Mouse (Mus musculus): Measurements from ENCODE around the gene Fitm1. TPM values are rescaled to one million over a fixed set of nuclear protein-coding genes. Genes with fewer than 3 reads are reported as not detected.

Fitm1 gene
- total and polyA plus RNA-seq, 3 experiments = 0.07 TPM; not detected in 2

DNA sequence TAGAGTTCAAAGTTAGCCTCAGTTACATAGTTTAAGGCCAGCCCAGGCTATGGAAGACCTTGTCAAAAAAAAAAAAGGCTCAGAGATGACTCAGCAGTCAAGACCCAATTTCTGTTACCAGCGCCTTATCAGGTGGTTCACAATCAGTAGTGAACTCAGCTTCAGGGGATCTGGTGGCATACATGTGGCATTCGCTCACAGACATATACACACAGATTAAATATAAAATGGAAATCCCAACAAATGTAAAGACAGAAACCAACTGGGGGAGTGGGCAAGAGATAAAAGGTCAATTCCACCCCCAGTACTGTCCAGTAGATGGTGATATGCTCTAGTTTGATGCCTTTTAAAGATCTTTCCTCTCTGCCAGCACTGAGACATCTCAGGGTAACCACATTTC lies 10.7 kb downstream of the Fitm1 start (continued):
- peak; percentile 89 for TF ChIP-seq SIN3A (IDR thresholded peaks at IDR 0.05; ENCODE audit: low read length)
- TF ChIP-seq CHD2 (IDR thresholded peaks at IDR 0.05; ENCODE audit: low read length) = no peak

DNA sequence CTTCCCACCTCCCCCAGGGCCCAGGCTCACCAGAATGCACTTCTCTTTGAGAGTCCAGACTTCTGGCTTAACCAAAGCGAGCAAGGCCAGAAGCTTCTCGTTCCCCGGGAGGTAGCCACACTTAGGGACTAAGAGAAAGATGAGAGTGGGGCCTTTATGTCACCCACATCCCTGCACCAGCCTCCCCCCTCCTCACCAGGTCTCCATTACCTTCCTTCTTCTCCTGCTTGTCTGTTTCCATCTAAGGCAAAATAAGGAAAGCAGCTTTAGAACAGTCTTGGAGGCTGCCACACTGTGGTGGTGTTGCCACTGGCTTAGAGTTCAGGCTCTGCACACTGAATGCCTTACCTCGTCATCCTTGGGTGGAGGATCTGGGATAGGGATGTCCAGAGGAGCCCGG lies 13.9 kb downstream of the Fitm1 start:
- Histone ChIP-seq H3K27ac (ENCODE audit: control insufficient read depth, low read depth, low read length) (no peak overlapping the region), H3K4me1 (ENCODE audit: control insufficient read depth in 1 of 2, insufficient read depth in 2 of 2, low read length in 2 of 2) (peaks cover 3 to 44% of the 10 kb centered on the region in 2 experiments), H3K36me3 (ENCODE audit: control insufficient read depth in 1 of 2, insufficient read depth in 2 of 2, low read length in 2 of 2) (peaks cover 0 to 30% of the 10 kb centered on the region in 2 experiments; a peak in 2 of 4 replicates), H3K9ac (ENCODE audit: control insufficient read depth, low read depth, low read length, poor library complexity, severe bottlenecking) (no peak overlapping the region), H3K9me3 (replicated peaks; ENCODE audit: insufficient read depth, low read length) (no peaks in the 10 kb centered on the region), H3K4me3 (ENCODE audit: control insufficient read depth in 1 of 2, insufficient read depth in 1 of 2, low read depth in 2 of 2, low read length in 2 of 2) (no peak overlapping the region), H3K27me3 (ENCODE audit: control insufficient read depth in 1 of 2, insufficient read depth in 2 of 2, low read length in 2 of 2) (no peaks in the 10 kb centered on the region), H3K79me2 (ENCODE audit: control insufficient read depth, insufficient read depth, low read length, poor library complexity) (peaks cover 30% of the 10 kb centered on the region)
- DNase-seq (ENCODE audit: low read depth, low spot score) = no peak
- TF ChIP-seq MAZ (IDR thresholded peaks at IDR 0.05; ENCODE audit: low read depth, low read length) = no peak
- TF ChIP-seq SIN3A (IDR thresholded peaks at IDR 0.05; ENCODE audit: low read length) = no peak
- no peak for TF ChIP-seq JUND (IDR thresholded peaks at IDR 0.05; ENCODE audit: low read depth, low read length)
- TF ChIP-seq NRF1 (IDR thresholded peaks at IDR 0.05; ENCODE audit: insufficient read depth, low read depth, low read length, poor library complexity, severe bottlenecking) = no peak
- no peak for TF ChIP-seq HCFC1 (IDR thresholded peaks at IDR 0.05; ENCODE audit: low read depth, low read length)
- no peak for TF ChIP-seq MAX (IDR thresholded peaks at IDR 0.05; ENCODE audit: low read length)
- TF ChIP-seq CTCF (IDR thresholded peaks at IDR 0.05 in 2 of 3, conservative IDR thresholded peaks at IDR 0.05 in 1 of 3; ENCODE audit: control insufficient read depth in 1 of 3, insufficient read depth in 1 of 3, low read depth in 2 of 3, low read length in 3 of 3, poor library complexity in 1 of 3, severe bottlenecking in 1 of 3) = no peak
- TF ChIP-seq NELFE (IDR thresholded peaks at IDR 0.05; ENCODE audit: low read depth, low read length) = no peak
- no peak for TF ChIP-seq MYB (IDR thresholded peaks at IDR 0.05; ENCODE audit: low read depth, low read length)
- TF ChIP-seq MEF2A (IDR thresholded peaks at IDR 0.05; ENCODE audit: extremely low read depth, insufficient replicate concordance, low read depth, low read length, poor library complexity, severe bottlenecking) = no peak
- TF ChIP-seq USF1 (IDR thresholded peaks at IDR 0.05; ENCODE audit: low read depth, low read length) = no peak
- no peak for TF ChIP-seq TAL1 (IDR thresholded peaks at IDR 0.05; ENCODE audit: low read length)
- TF ChIP-seq MXI1 (IDR thresholded peaks at IDR 0.05; ENCODE audit: low read depth, low read length) = no peak

DNA sequence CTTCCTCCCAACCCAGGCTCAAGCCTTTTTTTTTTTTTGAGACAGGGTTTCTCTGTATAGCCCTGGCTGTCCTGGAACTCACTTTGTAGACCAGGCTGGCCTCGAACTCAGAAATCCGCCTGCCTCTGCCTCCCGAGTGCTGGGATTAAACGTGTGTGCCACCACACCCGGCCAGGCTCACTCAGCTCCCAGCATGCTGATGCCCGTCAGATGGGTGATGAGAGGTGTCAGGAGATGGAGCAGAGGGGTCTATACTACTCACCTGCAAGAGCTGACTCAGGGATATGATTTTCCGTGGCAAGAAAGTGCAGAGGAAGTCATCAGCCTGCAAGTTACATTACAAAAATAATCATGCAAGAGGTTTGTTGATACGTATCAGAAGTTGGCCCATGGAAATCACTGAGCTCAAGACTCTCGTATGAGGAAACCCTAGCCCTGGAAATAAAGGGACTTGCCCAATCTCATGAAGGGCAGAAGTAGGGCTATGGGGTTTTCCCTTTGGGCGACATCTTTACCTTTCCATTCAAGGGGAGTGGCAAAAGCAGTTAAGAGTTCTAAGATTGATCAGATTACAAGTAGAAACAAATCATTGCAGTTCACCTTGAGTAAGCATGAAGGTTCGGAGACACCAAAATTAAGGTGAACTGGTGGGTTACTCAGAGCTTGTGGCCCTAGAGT lies 14.5 kb downstream of the Fitm1 start:
- Histone ChIP-seq H3K4me3 (ENCODE audit: control insufficient read depth in 1 of 2, insufficient read depth in 1 of 2, low read depth in 2 of 2, low read length in 2 of 2) (peak overlapping the region; percentile 80 to 94), H3K9me3 (replicated peaks; ENCODE audit: insufficient read depth, low read length) (no peaks in the 10 kb centered on the region), H3K79me2 (ENCODE audit: control insufficient read depth, insufficient read depth, low read length, poor library complexity) (peaks cover 24% of the 10 kb centered on the region), H3K36me3 (ENCODE audit: control insufficient read depth in 1 of 2, insufficient read depth in 2 of 2, low read length in 2 of 2) (peaks cover 3 to 30% of the 10 kb centered on the region in 2 experiments; a peak in 3 of 4 replicates), H3K4me1 (ENCODE audit: control insufficient read depth in 1 of 2, insufficient read depth in 2 of 2, low read length in 2 of 2) (peaks cover 3 to 44% of the 10 kb centered on the region in 2 experiments), H3K27ac (ENCODE audit: control insufficient read depth, low read depth, low read length) (peak overlapping the region; percentile 35; the same call in 1 of the 2 replicates), H3K27me3 (ENCODE audit: control insufficient read depth in 1 of 2, insufficient read depth in 2 of 2, low read length in 2 of 2) (no peaks in the 10 kb centered on the region), H3K9ac (ENCODE audit: control insufficient read depth, low read depth, low read length, poor library complexity, severe bottlenecking) (peak overlapping the region; percentile 65)
- DNase-seq (ENCODE audit: low read depth, low spot score) = peak; percentile 35
- 0 out of 2 replicates have a peak, but pooled peaks have one; percentile 8 for TF ChIP-seq RCOR1 (IDR thresholded peaks at IDR 0.05; ENCODE audit: low read depth, low read length)
- TF ChIP-seq CHD2 (IDR thresholded peaks at IDR 0.05; ENCODE audit: low read length) = no peak

All from MEL (cell line).